Mouse (Mus musculus) cerebellum, adult 9-11 months (tissue): ENCODE measurements at regions not wholly inside any gene's neighbourhood (a gene's known extent, or its start where the extent isn't known, plus 50 kb on each side); places are given as distances from the start of the nearest gene placed in this dataset.

Experiments
- DNase-seq: peaks from one replicate; pipeline ENCODE4 v3.0.0; 2022

GRCm38 (mm10) chr2:137564064-137564624 is 447.7 kb upstream of the Jag1 start:
- DNase-seq: no peak

GRCm38 (mm10) chr2:137560366-137560765 is 443.9 kb upstream of the Jag1 start:
- no peak for DNase-seq

- no peak for DNase-seq
Observed at GRCm38 (mm10) chr2:137553871-137554270, 437.4 kb upstream of the Jag1 start.

- no peak for DNase-seq
Observed at GRCm38 (mm10) chr2:137536581-137536980, 420.1 kb upstream of the Jag1 start.

GRCm38 (mm10) chr2:137516271-137516670 is 399.8 kb upstream of the Jag1 start:
- DNase-seq: no peak

- no peak for DNase-seq
Observed at GRCm38 (mm10) chr2:137515043-137515442, 398.6 kb upstream of the Jag1 start.

GRCm38 (mm10) chr2:137513895-137514506 is 397.6 kb upstream of the Jag1 start:
- DNase-seq: no peak

GRCm38 (mm10) chr2:137510671-137511235 is 394.3 kb upstream of the Jag1 start:
- no peak for DNase-seq

- no peak for DNase-seq
Observed at GRCm38 (mm10) chr2:137501236-137501635, 384.8 kb upstream of the Jag1 start.

GRCm38 (mm10) chr2:137497616-137498015 is 381.2 kb upstream of the Jag1 start:
- no peak for DNase-seq

GRCm38 (mm10) chr2:137493600-137493999 is 377.2 kb upstream of the Jag1 start:
- DNase-seq: no peak

- no peak for DNase-seq
Observed at GRCm38 (mm10) chr2:137489181-137489682, 372.8 kb upstream of the Jag1 start.

GRCm38 (mm10) chr2:137468769-137469168 is 352.3 kb upstream of the Jag1 start:
- DNase-seq: no peak

- DNase-seq: no peak
Observed at GRCm38 (mm10) chr2:137457061-137457753, 340.8 kb upstream of the Jag1 start.

- DNase-seq: no peak
Observed at GRCm38 (mm10) chr2:137456436-137456835, 340.0 kb upstream of the Jag1 start.

GRCm38 (mm10) chr2:137446919-137447318 is 330.5 kb upstream of the Jag1 start:
- no peak for DNase-seq

GRCm38 (mm10) chr2:137437741-137438140 is 321.3 kb upstream of the Jag1 start:
- no peak for DNase-seq

GRCm38 (mm10) chr2:137436161-137436560 is 319.7 kb upstream of the Jag1 start:
- no peak for DNase-seq

- no peak for DNase-seq
Observed at GRCm38 (mm10) chr2:137422656-137423055, 306.2 kb upstream of the Jag1 start.

- no peak for DNase-seq
Observed at GRCm38 (mm10) chr2:137419678-137420077, 303.2 kb upstream of the Jag1 start.

- DNase-seq: no peak
Observed at GRCm38 (mm10) chr2:137417691-137418090, 301.2 kb upstream of the Jag1 start.

GRCm38 (mm10) chr2:137413432-137413831 is 297.0 kb upstream of the Jag1 start:
- no peak for DNase-seq

- DNase-seq: no peak
Observed at GRCm38 (mm10) chr2:137409611-137410010, 293.2 kb upstream of the Jag1 start.

- no peak for DNase-seq
Observed at GRCm38 (mm10) chr2:137408294-137408693, 291.9 kb upstream of the Jag1 start.
